Mouse (Mus musculus) limb, embryonic 11.5 days (tissue): ENCODE data around the gene 4930519G04Rik. TPM values are rescaled to one million over a fixed set of nuclear protein-coding genes. Genes with fewer than 3 reads are reported as not detected.
A peak's percentile ranks its signal among the peaks of the same experiment; 100 is the strongest.
"Not testable (repeated sequence)": the region's sequence is repeated elsewhere in the genome, so short reads cannot be mapped to it uniquely, and the experiment has no call there.

Source experiments
- ATAC-seq: fragments of 200-750 bp; cut with Nextera tagmentation; 2 replicates; pipeline ENCODE4 v1.8.0; 2017; ENCODE audit warnings: low read depth; ENCODE audit not compliant: insufficient number of reproducible peaks, low FRiP score, low TSS enrichment
- DNase-seq: peaks from one replicate; pipeline ENCODE4 v3.0.0-alpha.2; 2015; ENCODE audit warnings: low spot score
- H3K27ac ChIP-seq: fragments of 300-500 bp; sonication (generic); replicated peaks from 2 replicates; pipeline ENCODE4 v1.5.1; 2014; ENCODE audit warnings: low read depth, mild to moderate bottlenecking, low read length
- H3K27me3 ChIP-seq: fragments of 300-500 bp; sonication (generic); 2 replicates; pipeline ENCODE4 v1.6.1; 2014; ENCODE audit warnings: mild to moderate bottlenecking, low read length, mixed read lengths; ENCODE audit not compliant: control insufficient read depth, insufficient read depth
- H3K36me3 ChIP-seq: fragments of 300-500 bp; sonication (generic); 2 replicates; pipeline ENCODE4 v1.6.1; 2014; ENCODE audit warnings: mild to moderate bottlenecking, low read length, moderate library complexity, mixed read lengths; ENCODE audit not compliant: control insufficient read depth, insufficient read depth
- H3K4me1 ChIP-seq: fragments of 300-500 bp; sonication (generic); 2 replicates; pipeline ENCODE4 v1.6.1; 2014; ENCODE audit warnings: low read length, mixed read lengths; ENCODE audit not compliant: control insufficient read depth, insufficient read depth
- H3K4me2 ChIP-seq: fragments of 300-500 bp; sonication (generic); 2 replicates; pipeline ENCODE4 v1.6.1; 2014; ENCODE audit warnings: low read depth, mild to moderate bottlenecking, moderate library complexity; ENCODE audit not compliant: severe bottlenecking
- H3K4me3 ChIP-seq: fragments of 300-500 bp; sonication (generic); 2 replicates; pipeline ENCODE4 v1.5.1; 2014; ENCODE audit warnings: low read depth, low read length
- H3K9ac ChIP-seq: fragments of 300-500 bp; sonication (generic); 2 replicates; pipeline ENCODE4 v1.6.1; 2014; ENCODE audit warnings: mild to moderate bottlenecking, low read length
- H3K9me3 ChIP-seq: fragments of 300-500 bp; sonication (generic); 2 replicates; pipeline ENCODE4 v1.6.1; 2016; ENCODE audit warnings: low read length; ENCODE audit not compliant: control insufficient read depth
- WGBS: fragments of 180-500 bp; shearing (Covaris S2); extraction: QIAGEN DNeasy Blood & Tissue Kit; methylation state at CpG from one replicate; pipeline ENCODE4 v1.1.7; 2014; 5-methylcytosine and 5-hydroxymethylcytosine counted together
- polyA plus RNA-seq: library from polyadenylated mRNA; unstranded; fragments of >200 nt; fragmentation: Nextera tagmentation; extraction: Ambion mirVana; gene quantifications from 2 replicates; pipeline ENCODE4 v1.2.1, GENCODE M21; 2014

Gene 4930519G04Rik
- polyA plus RNA-seq, 1 experiment from 2014 or later, result not detected

GRCm38 (mm10) chr5:114877487-114877886, 24.0 kb downstream of the 4930519G04Rik start:
- no peak overlapping the region for H3K9ac ChIP-seq
- no peaks in the 10 kb centered on the region for H3K27me3 ChIP-seq
- no peaks in the 10 kb centered on the region for H3K9me3 ChIP-seq
- H3K27ac ChIP-seq, result no peak overlapping the region
- DNase-seq, result no peak
- no peak overlapping the region for H3K4me3 ChIP-seq
- H3K4me2 ChIP-seq, result no peak overlapping the region; the same call in 1 of the 2 replicates
- 69% methylated on average over 7 of the region's 7 CpGs for WGBS
- no peaks in the 10 kb centered on the region for H3K36me3 ChIP-seq
- ATAC-seq, result no peak
- H3K4me1 ChIP-seq, result peaks cover 7% of the 10 kb centered on the region; the same call in 1 of the 2 replicates

- Histone ChIP-seq H3K36me3 (no peaks in the 10 kb centered on the region), H3K4me1 (peaks cover 7% of the 10 kb centered on the region; the same call in 1 of the 2 replicates), H3K9ac (no peak overlapping the region), H3K4me2 (no peak overlapping the region), H3K4me3 (no peak overlapping the region), H3K27ac (no peak overlapping the region), H3K9me3 (no peaks in the 10 kb centered on the region), H3K27me3 (no peaks in the 10 kb centered on the region)
- DNase-seq (no peak), ATAC-seq (no peak)
- 59% methylated on average over 13 of the region's 13 CpGs for WGBS
Measured at GRCm38 (mm10) chr5:114879399-114879798, 25.9 kb downstream of the 4930519G04Rik start.

- WGBS, result 81% methylated on average over 6 of the region's 7 CpGs
- not testable (repeated sequence) for H3K9me3 ChIP-seq, H3K27ac ChIP-seq, H3K36me3 ChIP-seq, H3K4me3 ChIP-seq, ATAC-seq, H3K4me2 ChIP-seq, H3K27me3 ChIP-seq, H3K9ac ChIP-seq, H3K4me1 ChIP-seq, DNase-seq
Measured at GRCm38 (mm10) chr5:114882319-114882718, 28.9 kb downstream of the 4930519G04Rik start.

GRCm38 (mm10) chr5:114883022-114883421, 29.6 kb downstream of the 4930519G04Rik start:
- Histone ChIP-seq H3K9ac (no peak overlapping the region), H3K4me2 (no peak overlapping the region), H3K36me3 (no peaks in the 10 kb centered on the region), H3K4me3 (no peak overlapping the region), H3K4me1 (no peaks in the 10 kb centered on the region; the same call in 1 of the 2 replicates), H3K27ac (no peak overlapping the region), H3K27me3 (no peaks in the 10 kb centered on the region), H3K9me3 (no peaks in the 10 kb centered on the region)
- DNase-seq, result no peak
- no peak for ATAC-seq
- WGBS, result 82% methylated on average over 11 of the region's 11 CpGs

- ATAC-seq, result no peak
- H3K9ac ChIP-seq, result no peak overlapping the region
- WGBS, result 83% methylated on average over 6 of the region's 6 CpGs
- no peaks in the 10 kb centered on the region for H3K27me3 ChIP-seq
- H3K4me2 ChIP-seq, result no peak overlapping the region
- no peak overlapping the region for H3K27ac ChIP-seq
- H3K36me3 ChIP-seq, result no peaks in the 10 kb centered on the region
- DNase-seq, result no peak
- H3K4me3 ChIP-seq, result no peak overlapping the region
- no peaks in the 10 kb centered on the region for H3K4me1 ChIP-seq
- H3K9me3 ChIP-seq, result no peaks in the 10 kb centered on the region
Measured at GRCm38 (mm10) chr5:114886801-114887200, 33.3 kb downstream of the 4930519G04Rik start.

- no peaks in the 10 kb centered on the region for H3K9me3 ChIP-seq
- H3K4me3 ChIP-seq, result no peak overlapping the region
- DNase-seq, result no peak
- no peak overlapping the region for H3K27ac ChIP-seq
- no peak overlapping the region for H3K9ac ChIP-seq
- H3K36me3 ChIP-seq, result no peaks in the 10 kb centered on the region
- no peaks in the 10 kb centered on the region for H3K27me3 ChIP-seq
- WGBS, result 83% methylated on average over 2 of the region's 2 CpGs
- no peak for ATAC-seq
- H3K4me2 ChIP-seq, result no peak overlapping the region
- H3K4me1 ChIP-seq, result no peaks in the 10 kb centered on the region
Measured at GRCm38 (mm10) chr5:114888995-114889394, 35.5 kb downstream of the 4930519G04Rik start.

- DNase-seq (no peak), ATAC-seq (no peak)
- H3K9ac ChIP-seq, result no peak overlapping the region
- 88% methylated on average over 4 of the region's 4 CpGs for WGBS
- no peak overlapping the region for H3K27ac ChIP-seq
- no peaks in the 10 kb centered on the region for H3K27me3 ChIP-seq
- peaks cover 4% of the 10 kb centered on the region for H3K4me1 ChIP-seq
- H3K9me3 ChIP-seq, result no peaks in the 10 kb centered on the region
- H3K36me3 ChIP-seq, result no peaks in the 10 kb centered on the region
- no peak overlapping the region for H3K4me3 ChIP-seq
- H3K4me2 ChIP-seq, result no peak overlapping the region
Measured at GRCm38 (mm10) chr5:114895542-114895941, 42.1 kb downstream of the 4930519G04Rik start.

- Histone ChIP-seq H3K4me1 (peaks cover 4% of the 10 kb centered on the region), H3K36me3 (no peaks in the 10 kb centered on the region), H3K27ac (no peak within 1 kb of the TSS), H3K4me2 (no peak within 1 kb of the TSS), H3K4me3 (no peak within 1 kb of the TSS; the same call in 1 of the 2 replicates), H3K27me3 (no peaks in the 10 kb centered on the region), H3K9ac (peak within 1 kb of the TSS; percentile 49), H3K9me3 (no peaks in the 10 kb centered on the region)
- DNase-seq, result no peak
- ATAC-seq, result no peak
- 72% methylated on average over 13 of the region's 13 CpGs for WGBS
Measured at GRCm38 (mm10) chr5:114896688-114897373, 43.4 kb downstream of the 4930519G04Rik start, which contains the start of gene Oasl2. Oasl2 (plus strand) TSS chr5:114896936.
